Mouse (Mus musculus) lung, embryonic 15.5 days (tissue): Measurements from ENCODE around the gene Amz2. TPM values are rescaled to one million over a fixed set of nuclear protein-coding genes. Genes with fewer than 3 reads are reported as not detected.

Experiments used
- ATAC-seq: fragments of 200-750 bp; cut with Nextera tagmentation; 2 replicates; pipeline ENCODE4 v1.8.0; 2017; ENCODE audit warnings: moderate number of reproducible peaks, borderline replicate concordance; ENCODE audit not compliant: low FRiP score, low TSS enrichment; ENCODE audit errors: extremely low read depth
- H3K27ac ChIP-seq: fragments of 300-500 bp; sonication (generic); 2 replicates; pipeline ENCODE4 v1.5.1; 2015; ENCODE audit warnings: moderate library complexity, mild to moderate bottlenecking, inconsistent platforms
- H3K27me3 ChIP-seq: fragments of 300-500 bp; sonication (generic); 2 replicates; pipeline ENCODE4 v1.6.1; 2015; ENCODE audit warnings: inconsistent platforms
- H3K36me3 ChIP-seq: fragments of 300-500 bp; sonication (generic); 2 replicates; pipeline ENCODE4 v1.6.1; 2015; ENCODE audit warnings: inconsistent platforms
- H3K4me1 ChIP-seq: fragments of 300-500 bp; sonication (generic); 2 replicates; pipeline ENCODE4 v1.6.1; 2015; ENCODE audit warnings: inconsistent platforms
- H3K4me2 ChIP-seq: fragments of 300-500 bp; sonication (generic); 2 replicates; pipeline ENCODE4 v1.6.1; 2015; ENCODE audit warnings: inconsistent platforms, mild to moderate bottlenecking, moderate library complexity
- H3K4me3 ChIP-seq: fragments of 300-500 bp; sonication (generic); 2 replicates; pipeline ENCODE4 v1.5.1; 2015; ENCODE audit warnings: mild to moderate bottlenecking, inconsistent platforms
- H3K9ac ChIP-seq: fragments of 300-500 bp; sonication (generic); 2 replicates; pipeline ENCODE4 v1.6.1; 2015; ENCODE audit warnings: inconsistent platforms
- H3K9me3 ChIP-seq: fragments of 300-500 bp; sonication (generic); 2 replicates; pipeline ENCODE4 v1.6.1; 2016; ENCODE audit warnings: inconsistent platforms
- WGBS: fragments of 180-500 bp; shearing (Covaris S2); methylation state at CpG from one replicate; pipeline ENCODE4 v1.1.7; 2015; 5-methylcytosine and 5-hydroxymethylcytosine counted together
- polyA plus RNA-seq: library from polyadenylated mRNA; unstranded; fragments of >200 nt; fragmentation: Nextera tagmentation; extraction: Ambion mirVana; gene quantifications from 2 replicates; pipeline ENCODE4 v1.2.1, GENCODE M21; 2015

Amz2 gene
- polyA plus RNA-seq, 1 experiment from 2014 or later: 41.4 TPM

- Histone ChIP-seq H3K27me3 (no peaks in the 10 kb centered on the region), H3K4me3 (no peak overlapping the region), H3K4me2 (no peak overlapping the region), H3K27ac (no peak overlapping the region), H3K36me3 (no peaks in the 10 kb centered on the region), H3K9ac (no peak overlapping the region), H3K9me3 (no peaks in the 10 kb centered on the region), H3K4me1 (peaks cover 4% of the 10 kb centered on the region)
- ATAC-seq: no peak
- 34% methylated on average over 13 of the region's 13 CpGs for WGBS
These were observed 19.8 kb downstream of the Amz2 start for GRCm38 (mm10) chr11:109445438-109446035.

- 81% methylated on average over 11 of the region's 11 CpGs for WGBS
- H3K27ac ChIP-seq: no peak overlapping the region
- no peaks in the 10 kb centered on the region for H3K9me3 ChIP-seq
- no peak overlapping the region for H3K4me2 ChIP-seq
- H3K36me3 ChIP-seq: 0 out of 2 replicates have a peak, but pooled peaks cover 3% of the 10 kb centered on the region
- H3K4me3 ChIP-seq: no peak overlapping the region
- H3K9ac ChIP-seq: no peak overlapping the region
- ATAC-seq: no peak
- H3K27me3 ChIP-seq: no peaks in the 10 kb centered on the region
- no peaks in the 10 kb centered on the region for H3K4me1 ChIP-seq
These were observed 25.4 kb downstream of the Amz2 start for GRCm38 (mm10) chr11:109451169-109451568.

- Histone ChIP-seq H3K27ac (no peak overlapping the region), H3K4me3 (no peak overlapping the region), H3K36me3 (0 out of 2 replicates have a peak, but pooled peaks cover 3% of the 10 kb centered on the region), H3K27me3 (no peaks in the 10 kb centered on the region), H3K4me2 (no peak overlapping the region), H3K4me1 (no peaks in the 10 kb centered on the region), H3K9ac (no peak overlapping the region), H3K9me3 (no peaks in the 10 kb centered on the region)
- WGBS: 87% methylated on average over 5 of the region's 5 CpGs
- ATAC-seq: no peak
These were observed 30.5 kb downstream of the Amz2 start for GRCm38 (mm10) chr11:109456261-109456660.

- no peak for ATAC-seq
- no peak overlapping the region for H3K4me3 ChIP-seq
- no peaks in the 10 kb centered on the region for H3K4me1 ChIP-seq
- H3K4me2 ChIP-seq: no peak overlapping the region
- H3K9ac ChIP-seq: no peak overlapping the region
- 0 out of 2 replicates have a peak, but pooled peaks cover 3% of the 10 kb centered on the region for H3K36me3 ChIP-seq
- no peaks in the 10 kb centered on the region for H3K9me3 ChIP-seq
- 95% methylated on average over 11 of the region's 11 CpGs for WGBS
- no peak overlapping the region for H3K27ac ChIP-seq
- H3K27me3 ChIP-seq: no peaks in the 10 kb centered on the region
These were observed 32.4 kb downstream of the Amz2 start for GRCm38 (mm10) chr11:109458165-109458564.

- H3K4me2 ChIP-seq: no peak overlapping the region
These were observed 34.8 kb downstream of the Amz2 start for GRCm38 (mm10) chr11:109460586-109460985.

GRCm38 (mm10) chr11:109465068-109465467 lies 39.3 kb downstream of the Amz2 start:
- no peaks in the 10 kb centered on the region for H3K36me3 ChIP-seq
- H3K4me3 ChIP-seq: no peak overlapping the region
- H3K27ac ChIP-seq: no peak overlapping the region
- peaks cover 12% of the 10 kb centered on the region; the same call in 1 of the 2 replicates for H3K4me1 ChIP-seq
- H3K9me3 ChIP-seq: no peaks in the 10 kb centered on the region
- H3K9ac ChIP-seq: no peak overlapping the region
- 83% methylated on average over 4 of the region's 4 CpGs for WGBS
- H3K4me2 ChIP-seq: no peak overlapping the region
- H3K27me3 ChIP-seq: no peaks in the 10 kb centered on the region
- ATAC-seq: no peak

More at GRCm38 (mm10) chr11:109460586-109460985, 34.8 kb downstream of the Amz2 start:
- Histone ChIP-seq H3K9me3 (no peaks in the 10 kb centered on the region), H3K27ac (no peak overlapping the region), H3K27me3 (no peaks in the 10 kb centered on the region), H3K4me3 (no peak overlapping the region), H3K4me1 (no peaks in the 10 kb centered on the region), H3K9ac (no peak overlapping the region), H3K36me3 (no peaks in the 10 kb centered on the region)
- no peak for ATAC-seq
- WGBS: 30% methylated on average over 5 of the region's 5 CpGs

- no peak overlapping the region for H3K9ac ChIP-seq
- no peak overlapping the region for H3K4me2 ChIP-seq
- no peak overlapping the region for H3K27ac ChIP-seq
- no peaks in the 10 kb centered on the region for H3K9me3 ChIP-seq
- H3K27me3 ChIP-seq: no peaks in the 10 kb centered on the region
- 31% methylated on average over 8 of the region's 8 CpGs for WGBS
- no peak overlapping the region for H3K4me3 ChIP-seq
- no peaks in the 10 kb centered on the region for H3K36me3 ChIP-seq
- H3K4me1 ChIP-seq: peaks cover 17% of the 10 kb centered on the region; the same call in 1 of the 2 replicates
- no peak for ATAC-seq
These were observed 41.2 kb downstream of the Amz2 start for GRCm38 (mm10) chr11:109466987-109467386.

GRCm38 (mm10) chr11:109468133-109468532 lies 42.4 kb downstream of the Amz2 start:
- Histone ChIP-seq H3K4me2 (no peak overlapping the region), H3K4me1 (peaks cover 20% of the 10 kb centered on the region; the same call in 1 of the 2 replicates), H3K9ac (no peak overlapping the region), H3K27me3 (no peaks in the 10 kb centered on the region), H3K4me3 (no peak overlapping the region), H3K9me3 (no peaks in the 10 kb centered on the region), H3K36me3 (no peaks in the 10 kb centered on the region), H3K27ac (no peak overlapping the region)
- WGBS: 52% methylated on average over 5 of the region's 5 CpGs
- ATAC-seq: no peak

- no peak overlapping the region for H3K9ac ChIP-seq
- H3K4me3 ChIP-seq: no peak overlapping the region
- WGBS: 72% methylated on average over 9 of the region's 9 CpGs
- H3K36me3 ChIP-seq: no peaks in the 10 kb centered on the region
- no peaks in the 10 kb centered on the region for H3K9me3 ChIP-seq
- no peak for ATAC-seq
- H3K27me3 ChIP-seq: no peaks in the 10 kb centered on the region
- H3K27ac ChIP-seq: no peak overlapping the region
- peaks cover 22% of the 10 kb centered on the region; the same call in 1 of the 2 replicates for H3K4me1 ChIP-seq
- H3K4me2 ChIP-seq: no peak overlapping the region
These were observed 44.4 kb downstream of the Amz2 start for GRCm38 (mm10) chr11:109470170-109470569.

GRCm38 (mm10) chr11:109470921-109471861 lies 45.4 kb downstream of the Amz2 start:
- Histone ChIP-seq H3K4me3 (peak overlapping the region; percentile 83), H3K9me3 (no peaks in the 10 kb centered on the region), H3K27ac (no peak overlapping the region), H3K36me3 (no peaks in the 10 kb centered on the region), H3K4me1 (peaks cover 22% of the 10 kb centered on the region; the same call in 1 of the 2 replicates), H3K9ac (no peak overlapping the region), H3K27me3 (no peaks in the 10 kb centered on the region), H3K4me2 (peak overlapping the region; percentile 98)
- 34% methylated on average over 15 of the region's 15 CpGs for WGBS
- no peak for ATAC-seq

GRCm38 (mm10) chr11:109472171-109472691 lies 46.5 kb downstream of the Amz2 start:
- no peak for ATAC-seq
- H3K9ac ChIP-seq: peak overlapping the region; percentile 79
- WGBS: 0% methylated on average over 33 of the region's 33 CpGs
- no peaks in the 10 kb centered on the region for H3K9me3 ChIP-seq
- H3K27ac ChIP-seq: no peak overlapping the region
- no peaks in the 10 kb centered on the region for H3K36me3 ChIP-seq
- H3K4me2 ChIP-seq: peak overlapping the region; percentile 98
- H3K4me1 ChIP-seq: peaks cover 15% of the 10 kb centered on the region; the same call in 1 of the 2 replicates
- peak overlapping the region; percentile 83 for H3K4me3 ChIP-seq
- H3K27me3 ChIP-seq: no peaks in the 10 kb centered on the region

- ATAC-seq: no peak
- WGBS: 1% methylated on average over 13 of the region's 13 CpGs
- H3K4me2 ChIP-seq: peak overlapping the region; percentile 98
These were observed 47.0 kb downstream of the Amz2 start for GRCm38 (mm10) chr11:109472821-109473170.

More at GRCm38 (mm10) chr11:109472821-109473170, 47.0 kb downstream of the Amz2 start:
- Histone ChIP-seq H3K36me3 (no peaks in the 10 kb centered on the region), H3K27ac (peak overlapping the region; percentile 85), H3K4me1 (peaks cover 14% of the 10 kb centered on the region; the same call in 1 of the 2 replicates), H3K27me3 (no peaks in the 10 kb centered on the region), H3K4me3 (peak overlapping the region; percentile 83), H3K9ac (peak overlapping the region; percentile 79), H3K9me3 (no peaks in the 10 kb centered on the region)
